ENCODE assay signal across 33 mouse cellular contexts in the genomic region with DNA sequence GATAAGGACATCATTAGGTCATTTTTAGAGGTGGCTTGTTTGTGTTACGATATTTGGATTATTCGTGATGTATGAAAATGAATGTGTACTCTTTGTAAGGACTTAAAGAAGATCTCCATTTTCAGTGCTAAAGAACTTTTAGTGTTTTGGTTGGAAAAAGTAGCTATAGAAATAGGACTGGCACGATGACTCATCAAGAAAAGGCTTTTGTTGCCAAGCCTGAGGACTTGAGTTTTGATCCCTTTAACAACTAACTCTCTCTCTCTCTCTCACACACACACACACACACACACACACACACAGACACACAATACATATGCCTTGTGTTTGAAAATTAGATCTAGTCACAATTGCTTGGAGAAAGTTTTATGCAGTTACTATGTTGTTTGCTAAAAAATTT. TPM values are rescaled to one million over a fixed set of nuclear protein-coding genes. Genes with fewer than 3 reads are reported as not detected.
A peak's percentile ranks its signal among the peaks of the same experiment; 100 is the strongest.
DNase-seq lines count a peak whose midpoint lies in the region; ATAC-seq and TF ChIP-seq lines count a peak whose summit lies in the region.
"Had no signal": no experiment of that assay in that cellular context is flagged by ENCODE, and none has a peak within 500 bp of the region (broad histone marks: within the 10 kb centered on the region; RNA-seq: fewer than 3 reads in every experiment).

No protein-coding gene starts in this region.

- no peak for ATAC-seq in liver, embryonic 15.5 days (ENCODE audit: insufficient read depth)
- ATAC-seq in monocyte, adult 5-6 weeks (replicated peaks; ENCODE audit: insufficient number of reproducible peaks, low FRiP score, low TSS enrichment, poor library complexity, severe bottlenecking): no peak
- ATAC-seq: forebrain, embryonic 15.5 days; midbrain, embryonic 13.5 days had no signal

- H3K27ac ChIP-seq in gastrocnemius, adult 2 months: peak overlapping the region; percentile 48; the same call in 1 of the 2 replicates
- peak overlapping the region; percentile 33; the same call in 1 of the 2 replicates for H3K27ac ChIP-seq in liver, embryonic 15.5 days (replicated peaks)
- H3K27ac ChIP-seq: embryonic facial prominence, embryonic 13.5 days; forebrain, embryonic 15.5 days; hindbrain, embryonic 13.5 days; kidney, postnatal 0 days; midbrain, embryonic 13.5 days had no signal

- DNase-seq in gastrocnemius, adult 2 months: no peak
- no peak for DNase-seq in gastrocnemius, postnatal 14 days
- DNase-seq in 3T3-L1 (ENCODE audit: low read depth, low spot score): peak; percentile 74
- DNase-seq in NIH3T3 (ENCODE audit: low read depth): peak; percentile 52
- no peak for DNase-seq in left cerebral cortex, adult 18-20 months (ENCODE audit: low spot score in 2 of 2)
- DNase-seq: adrenal gland, postnatal 36 days; cerebellum, adult 18-20 months; cerebellum, postnatal 25 days; gastrocnemius, postnatal 25 days; heart, adult 18-20 months; kidney, adult 2 months; lung, postnatal 10 days; right cerebral cortex, adult 18-20 months; right cerebral cortex, postnatal 4 days; thymus, postnatal 14 days had no signal

- no peak overlapping the region for H3K9ac ChIP-seq in liver, embryonic 15.5 days
- H3K9ac ChIP-seq: embryonic facial prominence, embryonic 13.5 days; forebrain, embryonic 15.5 days; hindbrain, embryonic 13.5 days; midbrain, embryonic 13.5 days had no signal

- intact Hi-C loops in gastrocnemius, adult 2 months (cut with DNase I): no loop called here
- intact Hi-C loops in gastrocnemius, postnatal 14 days (cut with DNase I; ENCODE audit: low total_unique reads): loop anchor here (10.0 kb wide), 1 partner anchor 88 kb away; no protein-coding TSS in a partner anchor

- TF ChIP-seq CTCF in gastrocnemius, adult 2 months (IDR thresholded peaks at IDR 0.05): no peak

- no peak overlapping the region for H3K4me3 ChIP-seq in gastrocnemius, adult 2 months
- no peak overlapping the region for H3K4me3 ChIP-seq in liver, embryonic 15.5 days (replicated peaks)
- H3K4me3 ChIP-seq: embryonic facial prominence, embryonic 13.5 days; forebrain, embryonic 15.5 days; hindbrain, embryonic 13.5 days; midbrain, embryonic 13.5 days had no signal

- no peaks in the 10 kb centered on the region for H3K36me3 ChIP-seq in liver, embryonic 15.5 days (replicated peaks)
- H3K36me3 ChIP-seq: embryonic facial prominence, embryonic 13.5 days; forebrain, embryonic 15.5 days; hindbrain, embryonic 13.5 days; midbrain, embryonic 13.5 days had no signal

- no peaks in the 10 kb centered on the region for H3K27me3 ChIP-seq in liver, embryonic 15.5 days
- H3K27me3 ChIP-seq: embryonic facial prominence, embryonic 13.5 days; forebrain, embryonic 15.5 days; hindbrain, embryonic 13.5 days; midbrain, embryonic 13.5 days had no signal

- H3K9me3 ChIP-seq in liver, embryonic 15.5 days (replicated peaks): no peaks in the 10 kb centered on the region
- H3K9me3 ChIP-seq: embryonic facial prominence, embryonic 13.5 days; forebrain, embryonic 15.5 days; hindbrain, embryonic 13.5 days; midbrain, embryonic 13.5 days had no signal

- no peaks in the 10 kb centered on the region for H3K4me1 ChIP-seq in liver, embryonic 15.5 days (replicated peaks)
- H3K4me1 ChIP-seq: embryonic facial prominence, embryonic 13.5 days; forebrain, embryonic 15.5 days; hindbrain, embryonic 13.5 days; midbrain, embryonic 13.5 days had no signal

- WGBS in liver, embryonic 15.5 days (ENCODE audit: insufficient replicate concordance): 52% methylated on average over 3 of the region's 3 CpGs

- H3K4me2 ChIP-seq in liver, embryonic 15.5 days: no peak overlapping the region
- H3K4me2 ChIP-seq: embryonic facial prominence, embryonic 13.5 days; forebrain, embryonic 15.5 days; hindbrain, embryonic 13.5 days; midbrain, embryonic 13.5 days had no signal

RNA-seq across cellular contexts. Expression of a gene that starts 4.6 kb away (rescaled TPM):
- 10 to 100 TPM; 22.6 to 35.8 TPM for total RNA-seq in gastrocnemius, adult 2 months (2021)
- total RNA-seq in gastrocnemius, postnatal 14 days (2021): 10 to 100 TPM; 23.0 to 27.3 TPM
- 15.9 and 18.2 TPM in 2 replicates for polyA plus RNA-seq in liver, embryonic 15.5 days (2015; fragmentation: Nextera tagmentation; extraction: Ambion mirVana)
- total RNA-seq in left cerebral cortex, adult 18-20 months (2021): 10 to 100 TPM; 36.6 to 58.2 TPM
- 62.3 to 100 TPM (median 89.7 TPM) in 3 replicates for total RNA-seq in monocyte, adult 5-6 weeks (2017)

RNA-seq across cellular contexts. Expression of a gene that starts 21.3 kb away (rescaled TPM):
- total RNA-seq in gastrocnemius, adult 2 months (2021): not detected
- not detected for total RNA-seq in gastrocnemius, postnatal 14 days (2021)
- polyA plus RNA-seq in liver, embryonic 15.5 days (2015; fragmentation: Nextera tagmentation; extraction: Ambion mirVana): not detected in 2 replicates
- not detected for total RNA-seq in left cerebral cortex, adult 18-20 months (2021)
- total RNA-seq in monocyte, adult 5-6 weeks (2017): 0.75 TPM in 1 of 3 replicates, not detected in the others
- total RNA-seq: adrenal gland, adult 18-20 months; adrenal gland, postnatal 36 days; gastrocnemius, postnatal 25 days; heart, adult 18-20 months; heart, postnatal 25 days; layer of hippocampus, adult 18-20 months; layer of hippocampus, postnatal 14 days; megakaryocyte progenitor cell, adult 5-6 weeks had no signal
- polyA plus RNA-seq: embryonic facial prominence, embryonic 13.5 days; forebrain, embryonic 15.5 days; heart, embryonic 14.5 days; hindbrain, embryonic 13.5 days; intestine, embryonic 14.5 days; kidney, adult 2 months; kidney, postnatal 0 days; limb, embryonic 11.5 days; liver, embryonic 16.5 days; midbrain, embryonic 13.5 days; neural tube, embryonic 14.5 days; stomach, embryonic 14.5 days had no signal

Comparison
In these comparisons a context has a peak if more than half of its experiments do, and no peak if none do; other contexts are left out.
1. DNase-seq: peak in 3T3-L1 (single experiment) and NIH3T3 (single experiment); none in gastrocnemius, adult 2 months (single experiment), gastrocnemius, postnatal 14 days (single experiment) and left cerebral cortex, adult 18-20 months (0 of 2).